ENCODE assay signal across 9 mouse cellular contexts in the genomic region with DNA sequence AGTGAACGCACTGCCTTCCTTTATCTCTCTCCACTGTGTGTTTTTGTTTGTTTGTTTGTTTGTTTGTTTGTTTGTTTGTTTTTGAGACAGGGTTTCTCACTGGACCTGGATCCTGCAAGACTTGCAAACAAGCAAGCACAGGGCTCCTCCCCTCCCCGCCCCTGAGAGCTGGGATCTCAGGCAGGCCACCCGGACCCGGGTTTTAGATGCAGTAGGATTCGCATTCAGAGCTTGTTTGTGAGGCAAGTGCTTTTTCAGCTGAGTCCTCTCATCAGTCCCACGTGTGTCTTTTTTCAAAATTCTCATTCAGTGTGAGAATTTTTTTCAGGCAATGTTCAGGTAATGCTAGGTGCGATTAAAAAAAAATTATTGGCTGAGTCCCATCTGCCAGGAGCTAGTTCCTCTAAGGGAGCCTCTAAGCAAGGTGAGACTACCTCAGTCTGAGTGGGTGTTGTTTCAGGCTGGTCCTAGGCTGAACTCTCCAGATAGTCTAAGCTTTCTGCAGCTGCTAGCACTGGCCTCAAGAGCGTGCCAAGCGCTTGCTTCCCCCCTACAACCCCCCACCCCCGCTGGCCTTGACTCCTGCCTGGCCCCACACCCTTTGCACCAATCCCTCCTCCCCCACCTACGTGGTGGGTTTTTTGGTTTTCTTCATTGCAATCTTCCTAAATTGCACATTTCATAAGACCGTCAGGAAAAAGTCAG.
DNase-seq lines count a peak whose midpoint lies in the region; ATAC-seq and TF ChIP-seq lines count a peak whose summit lies in the region.
"Had no signal": no experiment of that assay in that cellular context is flagged by ENCODE, and none has a peak within 500 bp of the region (broad histone marks: within the 10 kb centered on the region; RNA-seq: fewer than 3 reads in every experiment).

No protein-coding gene starts in this region.

- ATAC-seq in kidney, postnatal 0 days (replicated peaks; ENCODE audit: low FRiP score, low read depth): peak; percentile 37; the same call in 1 of the 2 replicates
- ATAC-seq in embryonic facial prominence, embryonic 12.5 days (ENCODE audit: insufficient number of reproducible peaks, insufficient read depth, low FRiP score, low TSS enrichment): peak; percentile 73
- ATAC-seq in hindbrain, embryonic 11.5 days (ENCODE audit: low FRiP score): peak; percentile 63
- ATAC-seq in midbrain, embryonic 11.5 days (ENCODE audit: low FRiP score): peak; percentile 45
- ATAC-seq: Patski had no signal

- TF ChIP-seq CTCF in kidney, postnatal 0 days (IDR thresholded peaks at IDR 0.05; ENCODE audit: low read depth): no peak

- H3K4me2 ChIP-seq in kidney, postnatal 0 days (ENCODE audit: low read length): peak overlapping the region; percentile 63
- H3K4me2 ChIP-seq in embryonic facial prominence, embryonic 12.5 days (replicated peaks): peak overlapping the region; percentile 48
- H3K4me2 ChIP-seq in hindbrain, embryonic 11.5 days (replicated peaks; ENCODE audit: low read depth, low read length): peak overlapping the region; percentile 44
- peak overlapping the region; percentile 42 for H3K4me2 ChIP-seq in midbrain, embryonic 11.5 days

- peak overlapping the region; percentile 91 for H3K27ac ChIP-seq in kidney, postnatal 0 days
- H3K27ac ChIP-seq in embryonic facial prominence, embryonic 12.5 days: peak overlapping the region; percentile 98
- peak overlapping the region; percentile 95 for H3K27ac ChIP-seq in hindbrain, embryonic 11.5 days (ENCODE audit: low read depth, low read length)
- peak overlapping the region; percentile 86 for H3K27ac ChIP-seq in midbrain, embryonic 11.5 days (ENCODE audit: low read depth, low read length)

- H3K9me3 ChIP-seq in kidney, postnatal 0 days (replicated peaks; ENCODE audit: low read length): no peaks in the 10 kb centered on the region
- no peaks in the 10 kb centered on the region for H3K9me3 ChIP-seq in embryonic facial prominence, embryonic 12.5 days
- H3K9me3 ChIP-seq in hindbrain, embryonic 11.5 days (ENCODE audit: control insufficient read depth, low read length): no peaks in the 10 kb centered on the region
- no peaks in the 10 kb centered on the region for H3K9me3 ChIP-seq in midbrain, embryonic 11.5 days (ENCODE audit: control insufficient read depth, low read length)

- WGBS in kidney, postnatal 0 days: 39% methylated on average over 12 of the region's 12 CpGs
- WGBS in embryonic facial prominence, embryonic 12.5 days: 44% methylated on average over 12 of the region's 12 CpGs
- WGBS in hindbrain, embryonic 11.5 days: 48% methylated on average over 12 of the region's 12 CpGs
- WGBS in midbrain, embryonic 11.5 days: 50% methylated on average over 12 of the region's 12 CpGs

- H3K27me3 ChIP-seq in kidney, postnatal 0 days (ENCODE audit: insufficient read depth, low read length): no peaks in the 10 kb centered on the region
- no peaks in the 10 kb centered on the region for H3K27me3 ChIP-seq in embryonic facial prominence, embryonic 12.5 days
- no peaks in the 10 kb centered on the region for H3K27me3 ChIP-seq in hindbrain, embryonic 11.5 days (ENCODE audit: control insufficient read depth, insufficient read depth, low read length)
- H3K27me3 ChIP-seq in midbrain, embryonic 11.5 days (ENCODE audit: control insufficient read depth, insufficient read depth, low read length): no peaks in the 10 kb centered on the region
- H3K27me3 ChIP-seq: Patski had no signal

- H3K9ac ChIP-seq in kidney, postnatal 0 days (ENCODE audit: low read depth, low read length): peak overlapping the region; percentile 60; the same call in 1 of the 2 replicates
- no peak overlapping the region for H3K9ac ChIP-seq in embryonic facial prominence, embryonic 12.5 days
- H3K9ac ChIP-seq in hindbrain, embryonic 11.5 days (ENCODE audit: low read depth, low read length): peak overlapping the region; percentile 60; the same call in 1 of the 2 replicates
- peak overlapping the region; percentile 66; the same call in 1 of the 2 replicates for H3K9ac ChIP-seq in midbrain, embryonic 11.5 days (ENCODE audit: low read length)

- H3K36me3 ChIP-seq in kidney, postnatal 0 days (ENCODE audit: insufficient read depth, low read length): no peaks in the 10 kb centered on the region
- no peaks in the 10 kb centered on the region for H3K36me3 ChIP-seq in embryonic facial prominence, embryonic 12.5 days
- H3K36me3 ChIP-seq in hindbrain, embryonic 11.5 days (ENCODE audit: control insufficient read depth, insufficient read depth, low read length): no peaks in the 10 kb centered on the region
- H3K36me3 ChIP-seq in midbrain, embryonic 11.5 days (ENCODE audit: control insufficient read depth, insufficient read depth, low read length): no peaks in the 10 kb centered on the region

- DNase-seq in kidney, postnatal 0 days (ENCODE audit: low spot score): no peak
- no peak for DNase-seq in kidney, adult 9 months
- peak; percentile 24 for DNase-seq in hindbrain, embryonic 11.5 days (ENCODE audit: low spot score)
- no peak for DNase-seq in midbrain, embryonic 11.5 days (ENCODE audit: low spot score, missing footprints)
- no peak for DNase-seq in B cell, adult 2 months
- no peak for DNase-seq in kidney, adult 8-10 months
- no peak for DNase-seq in left cerebral cortex, adult 18-20 months (ENCODE audit: low spot score in 2 of 2)

- peaks cover 5% of the 10 kb centered on the region; the same call in 1 of the 2 replicates for H3K4me1 ChIP-seq in kidney, postnatal 0 days (replicated peaks; ENCODE audit: insufficient read depth, low read length)
- peaks cover 8% of the 10 kb centered on the region for H3K4me1 ChIP-seq in embryonic facial prominence, embryonic 12.5 days
- peaks cover 9% of the 10 kb centered on the region; the same call in 1 of the 2 replicates for H3K4me1 ChIP-seq in hindbrain, embryonic 11.5 days (replicated peaks; ENCODE audit: control insufficient read depth, insufficient read depth, low read length)
- peaks cover 15% of the 10 kb centered on the region for H3K4me1 ChIP-seq in midbrain, embryonic 11.5 days (ENCODE audit: control insufficient read depth, insufficient read depth, low read length)

- peak overlapping the region; percentile 24 for H3K4me3 ChIP-seq in kidney, postnatal 0 days (replicated peaks; ENCODE audit: low read depth, low read length)
- peak overlapping the region; percentile 18 for H3K4me3 ChIP-seq in embryonic facial prominence, embryonic 12.5 days
- peak overlapping the region; percentile 16; the same call in 1 of the 2 replicates for H3K4me3 ChIP-seq in hindbrain, embryonic 11.5 days (ENCODE audit: low read depth, low read length)
- peak overlapping the region; percentile 17; the same call in 1 of the 2 replicates for H3K4me3 ChIP-seq in midbrain, embryonic 11.5 days (ENCODE audit: low read depth, low read length)
